Mouse (Mus musculus): ENCODE results near the gene Itpkc.
"Not testable (repeated sequence)": the region's sequence is repeated elsewhere in the genome, so short reads cannot be mapped to it uniquely, and the experiment has no call there.

Gene Itpkc

GRCm38 (mm10) chr7:27249928-27250327 lies 21.5 kb upstream of the Itpkc start:
- in situ Hi-C loops (cut with MboI; ENCODE audit: low pct_unique_long_range_greater_than_20kb in 1 of 2, low sequenced_read_pairs in 2 of 2, unreplicated experiment in 1 of 2), result loop anchor here in 1 of 2 experiments (25.0 kb wide), 1 partner anchor 463 kb away; no protein-coding TSS in a partner anchor

GRCm38 (mm10) chr7:27249146-27249545 lies 20.7 kb upstream of the Itpkc start:
- in situ Hi-C loops (cut with MboI; ENCODE audit: low pct_unique_long_range_greater_than_20kb in 1 of 2, low sequenced_read_pairs in 2 of 2, unreplicated experiment in 1 of 2), result no loop called here

- in situ Hi-C loops (cut with MboI; ENCODE audit: low pct_unique_long_range_greater_than_20kb in 1 of 2, low sequenced_read_pairs in 2 of 2, unreplicated experiment in 1 of 2), result not testable (repeated sequence)
Observed at GRCm38 (mm10) chr7:27244088-27244487, 15.6 kb upstream of the Itpkc start.

GRCm38 (mm10) chr7:27243211-27243610 lies 14.8 kb upstream of the Itpkc start:
- in situ Hi-C loops (cut with MboI; ENCODE audit: low pct_unique_long_range_greater_than_20kb in 1 of 2, low sequenced_read_pairs in 2 of 2, unreplicated experiment in 1 of 2), result no loop called here

GRCm38 (mm10) chr7:27238568-27238967 lies 10.1 kb upstream of the Itpkc start:
- in situ Hi-C loops (cut with MboI; ENCODE audit: low pct_unique_long_range_greater_than_20kb in 1 of 2, low sequenced_read_pairs in 2 of 2, unreplicated experiment in 1 of 2), result no loop called here

- in situ Hi-C loops (cut with MboI; ENCODE audit: low pct_unique_long_range_greater_than_20kb in 1 of 2, low sequenced_read_pairs in 2 of 2, unreplicated experiment in 1 of 2), result no loop called here
Observed at GRCm38 (mm10) chr7:27237527-27237926, 9.1 kb upstream of the Itpkc start.

- in situ Hi-C loops (cut with MboI; ENCODE audit: low pct_unique_long_range_greater_than_20kb in 1 of 2, low sequenced_read_pairs in 2 of 2, unreplicated experiment in 1 of 2), result no loop called here
Observed at GRCm38 (mm10) chr7:27235726-27236125, 7.3 kb upstream of the Itpkc start.

GRCm38 (mm10) chr7:27233300-27233699 lies 4.8 kb upstream of the Itpkc start:
- in situ Hi-C loops (cut with MboI; ENCODE audit: low pct_unique_long_range_greater_than_20kb in 1 of 2, low sequenced_read_pairs in 2 of 2, unreplicated experiment in 1 of 2), result no loop called here

GRCm38 (mm10) chr7:27232781-27233281 lies 4.4 kb upstream of the Itpkc start, which contains the start of gene Coq8b:
Gene Coq8b, plus strand, starts transcription at chr7:27233023.
- in situ Hi-C loops (cut with MboI; ENCODE audit: low pct_unique_long_range_greater_than_20kb in 1 of 2, low sequenced_read_pairs in 2 of 2, unreplicated experiment in 1 of 2), result no loop called here

GRCm38 (mm10) chr7:27231693-27232331 lies 3.4 kb upstream of the Itpkc start:
- in situ Hi-C loops (cut with MboI; ENCODE audit: low pct_unique_long_range_greater_than_20kb in 1 of 2, low sequenced_read_pairs in 2 of 2, unreplicated experiment in 1 of 2), result no loop called here

GRCm38 (mm10) chr7:27230781-27231180 lies 2.3 kb upstream of the Itpkc start:
- in situ Hi-C loops (cut with MboI; ENCODE audit: low pct_unique_long_range_greater_than_20kb in 1 of 2, low sequenced_read_pairs in 2 of 2, unreplicated experiment in 1 of 2), result no loop called here

GRCm38 (mm10) chr7:27228865-27229264 lies 404 bp upstream of the Itpkc start:
- in situ Hi-C loops (cut with MboI; ENCODE audit: low pct_unique_long_range_greater_than_20kb in 1 of 2, low sequenced_read_pairs in 2 of 2, unreplicated experiment in 1 of 2), result no loop called here

GRCm38 (mm10) chr7:27227676-27228075 lies 785 bp downstream of the Itpkc start:
- in situ Hi-C loops (cut with MboI; ENCODE audit: low pct_unique_long_range_greater_than_20kb in 1 of 2, low sequenced_read_pairs in 2 of 2, unreplicated experiment in 1 of 2), result no loop called here

- in situ Hi-C loops (cut with MboI; ENCODE audit: low pct_unique_long_range_greater_than_20kb in 1 of 2, low sequenced_read_pairs in 2 of 2, unreplicated experiment in 1 of 2), result no loop called here
Observed at GRCm38 (mm10) chr7:27227276-27227675, 1.2 kb downstream of the Itpkc start.

- in situ Hi-C loops (cut with MboI; ENCODE audit: low pct_unique_long_range_greater_than_20kb in 1 of 2, low sequenced_read_pairs in 2 of 2, unreplicated experiment in 1 of 2), result no loop called here
Observed at GRCm38 (mm10) chr7:27224877-27225575, 3.4 kb downstream of the Itpkc start.

GRCm38 (mm10) chr7:27222538-27222937 lies 5.9 kb downstream of the Itpkc start:
- in situ Hi-C loops (cut with MboI; ENCODE audit: low pct_unique_long_range_greater_than_20kb in 1 of 2, low sequenced_read_pairs in 2 of 2, unreplicated experiment in 1 of 2), result no loop called here

- in situ Hi-C loops (cut with MboI; ENCODE audit: low pct_unique_long_range_greater_than_20kb in 1 of 2, low sequenced_read_pairs in 2 of 2, unreplicated experiment in 1 of 2), result no loop called here
Observed at GRCm38 (mm10) chr7:27221939-27222338, 6.5 kb downstream of the Itpkc start.

GRCm38 (mm10) chr7:27219937-27220336 lies 8.5 kb downstream of the Itpkc start:
- in situ Hi-C loops (cut with MboI; ENCODE audit: low pct_unique_long_range_greater_than_20kb in 1 of 2, low sequenced_read_pairs in 2 of 2, unreplicated experiment in 1 of 2), result no loop called here

GRCm38 (mm10) chr7:27218586-27218985 lies 9.9 kb downstream of the Itpkc start:
- in situ Hi-C loops (cut with MboI; ENCODE audit: low pct_unique_long_range_greater_than_20kb in 1 of 2, low sequenced_read_pairs in 2 of 2, unreplicated experiment in 1 of 2), result no loop called here

- in situ Hi-C loops (cut with MboI; ENCODE audit: low pct_unique_long_range_greater_than_20kb in 1 of 2, low sequenced_read_pairs in 2 of 2, unreplicated experiment in 1 of 2), result no loop called here
Observed at GRCm38 (mm10) chr7:27212626-27213025, 15.8 kb downstream of the Itpkc start.

Data from mouse embryonic stem cell (cell line).